Mouse (Mus musculus) large intestine, adult 2 months (tissue): ENCODE results near the gene Ndc1. TPM values are rescaled to one million over a fixed set of nuclear protein-coding genes. Genes with fewer than 3 reads are reported as not detected.
"Not testable (repeated sequence)": the region's sequence is repeated elsewhere in the genome, so short reads cannot be mapped to it uniquely, and the experiment has no call there.

ENCODE experiments used
- DNase-seq: peaks from one replicate; pipeline ENCODE4 v3.0.0-alpha.2; 2012; ENCODE audit warnings: low read depth, low spot score
- WGBS: fragments of 180-500 bp; shearing (Covaris S2); methylation state at CpG from one replicate; pipeline ENCODE4 v1.1.7; 2018; 5-methylcytosine and 5-hydroxymethylcytosine counted together
- polyA plus RNA-seq: library from polyadenylated mRNA; depleted of rRNA; stranded (reverse); fragments of >200 nt; gene quantifications from 2 replicates; pipeline ENCODE4 v1.2.3, GENCODE M21; 2012

Ndc1 gene
- polyA plus RNA-seq, 1 experiment: 15.7 TPM

- no peak for DNase-seq
- WGBS: 80% methylated on average over 4 of the region's 4 CpGs
Observed at GRCm38 (mm10) chr4:107362755-107363154, 4.8 kb upstream of the Ndc1 start.

DNA sequence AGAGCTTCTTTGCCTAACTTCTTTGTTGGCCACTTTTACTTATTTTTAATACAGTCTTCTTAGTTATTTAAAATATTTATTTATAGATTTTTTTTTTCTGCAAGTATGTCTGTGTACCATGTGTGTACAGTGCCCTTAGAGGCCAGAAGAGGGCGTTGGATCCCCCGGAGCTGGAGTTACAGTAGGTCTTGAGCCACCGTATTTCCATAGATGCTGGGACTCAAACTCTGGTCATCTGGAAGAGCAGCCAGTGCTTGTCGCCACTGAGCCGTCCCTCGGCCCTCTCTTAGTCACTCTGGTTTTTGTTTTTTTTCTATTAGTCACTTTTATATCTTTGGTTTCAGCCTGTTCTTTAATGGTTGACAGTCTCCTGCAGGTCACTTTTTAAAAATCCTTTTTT lies 4.0 kb upstream of the Ndc1 start:
- no peak for DNase-seq
- 77% methylated on average over 6 of the region's 6 CpGs for WGBS

DNA sequence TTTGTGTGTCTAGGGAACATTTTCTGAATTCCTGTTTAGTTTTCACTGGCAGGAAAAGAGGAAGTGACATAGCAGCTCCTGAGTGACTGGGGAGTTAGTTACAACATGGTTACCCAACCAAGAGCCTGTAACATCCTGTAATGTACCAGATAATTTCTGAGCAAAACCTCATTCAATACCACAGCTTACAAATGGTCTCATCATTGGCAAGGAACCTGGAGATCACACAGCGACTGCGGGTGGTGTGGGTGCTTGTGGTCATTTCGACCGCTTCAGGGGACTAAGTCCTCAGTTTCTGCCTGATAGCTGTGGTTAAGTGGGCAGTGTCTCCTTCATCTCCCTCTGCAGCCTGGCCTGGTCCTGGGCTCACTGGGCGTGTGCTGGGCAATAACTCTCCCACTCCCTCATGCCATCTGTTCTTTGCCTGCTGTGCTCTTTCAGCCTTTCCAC lies 3.4 kb upstream of the Ndc1 start:
- DNase-seq: no peak
- WGBS: 81% methylated on average over 5 of the region's 5 CpGs

DNA sequence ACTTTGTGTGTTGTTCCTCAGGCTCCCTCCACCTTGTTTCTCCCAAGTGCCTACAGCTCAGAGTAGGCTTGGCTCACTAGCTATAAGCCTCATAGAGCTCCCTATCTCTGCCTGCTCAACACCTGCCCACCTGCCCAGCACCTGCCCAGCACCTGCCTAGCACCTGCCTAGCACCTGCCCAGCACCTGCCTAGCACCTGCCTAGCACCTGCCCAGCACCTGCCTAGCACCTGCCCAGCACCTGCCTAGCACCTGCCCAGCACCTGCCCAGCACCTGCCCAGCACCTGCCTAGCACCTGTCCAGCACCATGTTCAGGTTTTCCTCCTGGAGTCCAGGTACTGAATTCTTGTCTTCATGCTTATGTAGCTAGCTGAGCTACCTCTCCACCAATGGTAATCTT lies 1.2 kb upstream of the Ndc1 start:
- DNase-seq: not testable (repeated sequence)

DNA sequence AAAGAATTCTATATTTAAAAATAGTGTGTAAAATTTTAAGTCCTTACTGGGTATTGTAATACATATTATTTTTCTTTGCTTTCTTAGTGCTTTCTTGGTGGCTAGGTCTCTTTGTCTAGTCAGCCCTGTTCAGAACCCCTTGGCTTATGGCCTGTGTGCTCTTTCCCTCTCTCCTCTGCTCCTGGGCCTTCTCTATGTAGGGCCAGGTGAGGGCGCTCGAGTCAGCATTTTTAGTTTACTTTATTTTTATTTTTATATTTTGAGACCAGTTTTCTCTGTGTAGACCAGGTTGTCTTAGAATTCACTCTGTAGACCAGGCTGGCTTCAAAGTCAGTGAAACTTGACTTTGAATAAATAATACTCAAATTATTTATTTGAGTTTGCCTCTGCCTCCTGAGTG lies 4.7 kb downstream of the Ndc1 start:
- DNase-seq: no peak
- WGBS: 56% methylated on average over 2 of the region's 2 CpGs

GRCm38 (mm10) chr4:107374677-107375076 lies 7.1 kb downstream of the Ndc1 start:
- 62% methylated on average over 4 of the region's 4 CpGs for WGBS
- no peak for DNase-seq

DNA sequence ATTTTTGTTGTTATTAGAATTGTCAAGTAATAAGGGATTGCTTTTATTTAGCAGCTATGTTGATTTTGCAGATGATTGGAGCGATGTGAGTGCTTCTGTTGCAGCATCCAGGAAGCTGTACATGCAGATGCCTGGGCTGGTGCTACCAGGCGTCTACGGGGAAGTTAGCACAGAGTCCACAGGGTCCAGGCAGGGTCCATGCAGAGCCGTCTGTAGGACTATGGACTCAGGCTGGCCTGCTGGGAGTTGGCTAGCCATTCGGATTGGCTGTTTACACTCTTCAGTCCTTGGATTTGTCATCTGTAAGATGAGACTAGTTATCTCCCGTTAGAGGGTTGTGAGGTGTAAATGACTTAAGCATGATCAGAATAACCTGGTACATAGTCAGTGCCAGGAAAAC lies 11.4 kb downstream of the Ndc1 start:
- no peak for DNase-seq
- WGBS: 68% methylated on average over 6 of the region's 6 CpGs

- 56% methylated on average over 7 of the region's 7 CpGs for WGBS
- no peak for DNase-seq
Observed at GRCm38 (mm10) chr4:107380871-107381270, 13.3 kb downstream of the Ndc1 start.

GRCm38 (mm10) chr4:107387038-107387437 lies 19.5 kb downstream of the Ndc1 start:
- WGBS: 69% methylated on average over 4 of the region's 4 CpGs

GRCm38 (mm10) chr4:107387465-107387864 lies 19.9 kb downstream of the Ndc1 start:
- DNase-seq: no peak
- 77% methylated on average over 8 of the region's 8 CpGs for WGBS

More at GRCm38 (mm10) chr4:107387038-107387437, 19.5 kb downstream of the Ndc1 start:
- no peak for DNase-seq

GRCm38 (mm10) chr4:107388291-107388690 lies 20.7 kb downstream of the Ndc1 start:
- 47% methylated on average over 2 of the region's 2 CpGs for WGBS
- peak; percentile 13 for DNase-seq

GRCm38 (mm10) chr4:107389345-107389744 lies 21.8 kb downstream of the Ndc1 start:
- no peak for DNase-seq
- WGBS: 82% methylated on average over 3 of the region's 3 CpGs

DNA sequence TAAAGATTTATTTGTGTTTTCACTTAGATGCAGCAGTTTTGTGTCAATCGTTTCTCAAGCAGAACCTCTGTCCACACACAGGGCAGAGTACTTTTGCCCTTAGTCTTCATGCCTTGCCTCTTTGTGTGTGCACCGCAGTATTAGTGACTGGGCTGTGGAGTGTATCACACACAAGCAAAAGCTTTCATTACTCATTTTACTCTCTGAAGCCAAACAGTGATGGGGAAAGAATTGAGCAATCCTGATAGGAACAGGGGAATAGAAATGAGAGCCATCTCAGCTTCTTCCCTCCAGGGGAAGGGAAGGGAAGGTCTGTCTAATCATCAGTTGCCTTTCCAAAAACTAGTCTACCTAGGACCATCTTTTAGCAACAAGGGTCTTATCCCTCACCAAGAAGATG lies 26.2 kb downstream of the Ndc1 start:
- WGBS: 73% methylated on average over 2 of the region's 2 CpGs
- no peak for DNase-seq

GRCm38 (mm10) chr4:107420202-107420601 lies 52.6 kb downstream of the Ndc1 start:
- WGBS: 38% methylated on average over 4 of the region's 4 CpGs
- DNase-seq: no peak

- WGBS: 14% methylated on average over 14 of the region's 14 CpGs
- DNase-seq: no peak
Observed at GRCm38 (mm10) chr4:107421711-107422110, 54.1 kb downstream of the Ndc1 start.

- WGBS: 24% methylated on average over 6 of the region's 6 CpGs
- DNase-seq: no peak
Observed at GRCm38 (mm10) chr4:107422176-107422575, 54.6 kb downstream of the Ndc1 start.

DNA sequence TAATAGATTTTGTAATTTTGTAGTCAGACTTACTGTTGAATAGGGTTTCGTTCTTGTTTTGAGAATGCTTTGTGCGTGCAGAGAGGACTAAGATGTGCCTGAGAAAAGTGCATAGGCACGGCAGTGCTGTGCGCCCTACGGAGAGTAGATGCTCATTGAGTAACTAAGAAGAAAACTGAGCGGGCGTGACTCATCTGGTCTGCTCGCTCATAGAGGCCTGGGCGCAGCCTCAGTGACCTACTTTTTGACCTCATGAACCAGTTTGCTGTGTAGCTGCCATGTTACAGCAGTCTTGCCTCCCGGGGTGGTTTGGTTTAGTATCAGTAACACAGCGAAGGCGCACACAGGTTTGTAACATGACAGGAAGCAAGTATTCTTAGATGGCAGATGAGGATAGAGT lies 58.0 kb downstream of the Ndc1 start:
- DNase-seq: no peak
- WGBS: 87% methylated on average over 12 of the region's 12 CpGs

DNA sequence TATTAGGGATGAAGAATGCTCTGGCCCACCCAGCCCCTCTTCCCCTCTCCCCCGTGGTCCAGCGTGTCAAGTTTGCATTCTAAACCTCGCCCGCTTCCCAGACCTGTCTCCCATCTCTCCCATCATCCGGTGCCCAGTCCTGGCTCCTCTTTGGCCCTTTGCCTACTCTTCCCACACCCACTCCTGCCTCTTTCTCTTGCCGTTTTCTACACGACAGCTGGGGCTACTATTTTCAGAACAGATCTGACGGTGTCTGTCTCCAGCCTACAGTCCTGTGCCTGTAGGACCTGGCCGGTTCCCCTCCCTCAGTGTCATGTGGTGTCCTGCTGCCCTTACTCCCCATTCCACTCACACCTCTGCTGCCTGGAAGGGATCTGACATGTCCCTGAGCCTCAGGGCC lies 59.0 kb downstream of the Ndc1 start:
- DNase-seq: no peak
- WGBS: 70% methylated on average over 9 of the region's 9 CpGs

GRCm38 (mm10) chr4:107432717-107433116 lies 65.1 kb downstream of the Ndc1 start:
- 80% methylated on average over 5 of the region's 5 CpGs for WGBS
- no peak for DNase-seq

DNA sequence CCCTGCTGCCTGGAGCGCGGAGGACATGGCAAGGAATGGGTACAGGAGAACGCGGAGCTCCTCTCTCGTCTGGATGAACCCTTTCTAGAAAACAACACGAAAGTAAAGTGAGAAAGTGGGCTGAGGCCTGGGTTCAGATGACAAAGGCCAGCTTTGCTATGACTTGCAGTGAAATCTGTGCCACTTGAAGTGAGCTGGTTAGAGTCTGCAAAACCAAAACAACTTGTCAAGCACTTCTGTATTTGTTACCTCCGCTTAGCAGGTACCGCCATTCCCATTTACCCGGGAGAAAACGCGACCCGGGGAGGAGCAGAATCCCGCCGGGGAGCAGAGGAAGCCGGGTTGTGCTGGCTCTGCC lies 66.4 kb downstream of the Ndc1 start:
- no peak for DNase-seq
- WGBS: 12% methylated on average over 15 of the region's 15 CpGs

DNA sequence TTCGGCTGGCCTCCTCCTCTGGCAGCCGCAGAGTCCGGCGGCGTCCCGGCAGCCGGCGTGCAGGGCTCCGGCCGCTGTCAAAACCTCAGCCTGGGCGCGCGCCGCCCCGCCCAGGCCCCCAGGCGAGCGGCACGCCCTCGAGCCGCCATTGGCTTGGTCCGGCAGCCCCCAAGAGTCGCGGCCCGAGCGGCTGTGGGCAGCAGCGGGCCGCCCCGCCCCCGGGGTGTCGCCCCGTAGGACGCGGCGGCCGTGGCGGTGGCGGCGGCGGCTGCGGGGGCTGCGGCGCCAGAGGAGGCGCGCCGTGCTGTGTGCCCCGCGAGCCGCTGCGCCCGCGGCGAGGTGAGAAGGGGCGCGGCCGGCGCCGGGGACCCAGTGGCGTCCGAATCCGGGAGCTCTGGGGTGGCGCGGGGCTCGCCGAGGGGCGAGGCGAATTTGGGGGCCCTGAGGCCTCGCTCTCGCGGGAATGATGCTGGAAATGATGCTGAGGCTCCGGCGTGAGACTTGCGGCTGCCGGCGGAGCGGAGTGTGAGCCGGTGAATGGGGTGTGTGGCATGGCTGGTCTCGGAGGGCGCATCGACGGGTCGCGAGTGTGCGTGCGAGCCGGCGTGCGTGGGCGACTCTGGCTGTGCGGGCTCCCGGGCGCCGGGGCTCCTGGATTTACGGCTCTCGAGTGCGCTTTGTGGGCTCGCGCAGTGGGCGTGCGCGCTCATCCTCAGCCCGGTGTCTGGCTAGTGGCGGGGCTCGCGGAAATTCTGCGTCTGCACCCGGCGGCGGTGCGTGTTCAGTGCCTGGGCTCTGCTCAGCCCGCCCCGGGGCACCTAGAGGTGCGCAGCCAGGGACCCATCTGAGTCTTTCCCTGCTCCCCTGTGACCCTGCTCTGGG lies 67.0 kb downstream of the Ndc1 start, which contains the start of gene Glis1:
Glis1 (plus strand) TSS at position 236 of the 882 bp plus-strand sequence.
- under 1% methylated on average over 110 of the region's 112 CpGs for WGBS
- no peak for DNase-seq
